Mouse (Mus musculus) cerebellum, postnatal 4 days (tissue): ENCODE measurements at regions not wholly inside any gene's neighbourhood (a gene's known extent, or its start where the extent isn't known, plus 50 kb on each side); places are given as distances from the start of the nearest gene placed in this dataset.

ENCODE experiments used
- DNase-seq, 2 experiments: peaks; one replicate each; pipeline ENCODE4 v3.0.0; 2022; ENCODE audit warnings: low spot score in 2 of 2, mixed read lengths in 1 of 2

- no peak for DNase-seq
Measured at GRCm38 (mm10) chr9:40617676-40618062, 52.7 kb upstream of the Gm21915 start.

DNA sequence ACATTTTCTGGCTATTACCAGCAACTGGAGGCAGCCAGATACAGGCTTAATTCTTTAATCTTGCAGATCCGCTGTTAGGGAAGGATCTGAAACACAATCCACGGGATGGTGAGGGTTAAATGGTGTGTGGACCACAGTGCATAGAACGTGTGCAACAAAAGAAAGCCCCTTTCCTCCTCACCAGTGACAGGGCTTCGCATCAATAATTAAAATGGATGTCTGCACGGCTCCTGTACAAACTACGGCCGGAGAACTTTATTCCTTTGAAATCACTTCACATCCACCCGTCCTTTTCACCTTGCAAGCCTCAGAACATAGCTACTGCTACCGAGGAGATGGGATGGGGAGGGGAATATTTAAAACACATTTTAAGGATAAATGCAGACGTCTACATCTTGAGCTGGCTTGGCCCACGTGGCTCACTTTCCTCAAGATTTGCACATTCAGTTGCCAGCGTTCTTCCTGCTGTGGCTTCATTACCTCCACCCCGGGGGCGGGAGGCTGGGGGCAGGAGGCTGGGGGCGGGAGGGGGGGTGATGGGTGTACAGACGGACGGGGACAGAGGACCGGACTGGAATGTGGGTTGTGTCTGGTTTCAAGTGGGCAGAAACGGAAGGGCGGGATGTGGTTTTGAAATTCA lies 53.3 kb upstream of the Gm21915 start:
- DNase-seq, result no peak

- DNase-seq, result peak; percentile 65 to 78
Measured at GRCm38 (mm10) chr9:40616426-40617035, 53.9 kb upstream of the Gm21915 start.

DNA sequence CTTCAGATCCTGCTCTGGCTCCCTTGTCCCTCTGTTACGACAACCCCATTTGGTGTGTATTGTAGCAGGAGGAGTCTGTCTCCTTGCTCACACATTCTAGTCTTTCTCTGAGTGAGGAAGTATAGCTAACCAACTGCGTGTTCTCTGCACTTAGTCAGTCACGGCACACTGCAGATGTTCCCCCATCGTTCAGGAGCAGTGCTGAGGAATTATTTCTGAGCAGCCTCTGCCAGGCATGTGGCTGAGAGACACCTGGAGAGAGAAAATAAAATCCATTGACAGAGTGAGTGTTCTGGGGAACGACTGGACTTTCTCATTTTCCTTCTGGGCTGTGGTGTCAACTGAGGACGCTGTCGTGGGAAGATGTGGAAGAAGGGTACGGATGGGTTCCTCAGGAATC lies 54.5 kb upstream of the Gm21915 start:
- no peak for DNase-seq

DNA sequence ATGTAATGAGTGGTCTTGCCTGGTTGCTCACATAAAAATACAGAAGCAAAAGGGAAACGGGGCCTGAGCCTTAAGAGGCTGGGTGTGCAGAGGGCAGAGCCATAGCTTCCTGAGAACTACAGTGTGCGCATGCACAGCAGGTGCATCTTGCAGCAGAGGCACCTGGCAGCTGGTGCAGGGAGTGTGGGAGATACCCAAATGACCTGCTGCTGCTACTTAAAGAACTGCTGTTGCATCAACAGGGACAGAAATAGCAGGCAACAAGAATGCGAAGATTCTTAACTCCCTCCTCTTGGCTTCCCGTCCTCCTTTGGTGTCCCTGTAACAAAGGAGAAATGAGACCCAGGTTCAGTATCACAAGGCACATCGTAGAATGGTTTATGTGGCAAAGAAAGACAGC lies 56.3 kb upstream of the Gm21915 start:
- no peak for DNase-seq

- no peak for DNase-seq
Measured at GRCm38 (mm10) chr9:40613182-40613581, 57.2 kb upstream of the Gm21915 start.

GRCm38 (mm10) chr9:40612755-40613154 lies 57.7 kb upstream of the Gm21915 start:
- no peak for DNase-seq

DNA sequence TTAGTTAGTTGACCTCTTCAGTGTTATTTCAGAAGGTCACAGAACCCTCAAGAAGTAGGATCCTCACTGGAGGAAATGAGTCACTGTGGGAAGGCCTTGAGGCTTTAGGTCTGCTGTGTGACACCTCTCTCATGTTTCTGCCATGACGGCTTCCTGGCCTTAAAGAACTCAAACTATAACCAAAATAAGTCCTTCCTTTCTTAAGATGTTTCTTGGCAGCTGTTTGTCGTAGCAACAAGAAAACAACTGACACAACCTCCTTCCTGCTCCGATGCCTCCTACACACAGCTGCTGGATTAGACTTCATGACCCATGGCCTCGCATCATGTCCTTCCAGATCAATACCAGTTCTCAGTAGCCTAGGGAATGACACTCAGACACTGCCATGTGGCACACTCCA lies 58.1 kb upstream of the Gm21915 start:
- no peak for DNase-seq

- no peak for DNase-seq
Measured at GRCm38 (mm10) chr9:40611626-40612025, 58.8 kb upstream of the Gm21915 start.

DNA sequence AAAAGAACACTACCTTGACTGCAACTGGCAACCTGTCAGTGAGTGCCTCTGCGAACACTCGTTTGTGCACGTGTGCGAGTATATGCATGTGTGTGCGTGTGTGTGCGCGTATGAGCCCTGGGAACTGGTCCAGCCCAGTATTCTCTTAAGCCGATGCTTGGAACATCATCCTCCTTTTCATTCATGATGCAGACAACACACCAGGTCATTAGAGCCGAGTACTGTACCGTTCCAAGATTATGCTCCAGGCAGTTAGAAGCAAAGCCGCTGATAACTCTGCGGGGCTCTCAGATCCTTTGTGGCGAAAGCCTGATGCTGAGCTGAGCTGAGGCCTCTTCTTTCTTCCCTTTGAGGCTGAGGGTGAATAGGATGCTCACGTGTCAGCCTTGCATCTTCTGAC lies 61.8 kb upstream of the Gm21915 start:
- DNase-seq, result no peak

GRCm38 (mm10) chr9:40607941-40608340 lies 62.5 kb upstream of the Gm21915 start:
- DNase-seq, result no peak

DNA sequence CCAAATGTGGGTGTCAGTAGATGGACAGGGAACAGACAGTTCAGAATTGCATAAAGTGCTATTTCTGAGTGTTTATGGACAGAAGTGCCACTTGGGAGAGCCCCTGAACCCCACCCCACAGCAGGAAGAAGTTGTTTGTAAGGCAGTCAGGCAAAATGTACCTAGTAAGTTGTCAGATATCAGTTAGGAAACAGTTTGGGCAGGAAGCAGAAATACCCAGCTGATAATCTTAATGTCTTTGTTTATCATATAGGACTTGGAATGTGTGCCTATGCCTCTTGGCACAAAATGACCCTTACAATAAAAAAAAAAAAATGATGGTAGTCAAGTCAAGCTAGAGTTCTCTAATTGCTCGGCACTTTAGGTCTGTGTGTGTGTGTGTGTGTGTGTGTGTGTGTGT lies 66.9 kb upstream of the Gm21915 start:
- DNase-seq, result no peak

GRCm38 (mm10) chr9:40598431-40598831 lies 67.2 kb upstream of the Gramd1b start:
- no peak for DNase-seq

GRCm38 (mm10) chr9:40587421-40587820 lies 56.2 kb upstream of the Gramd1b start:
- no peak for DNase-seq

DNA sequence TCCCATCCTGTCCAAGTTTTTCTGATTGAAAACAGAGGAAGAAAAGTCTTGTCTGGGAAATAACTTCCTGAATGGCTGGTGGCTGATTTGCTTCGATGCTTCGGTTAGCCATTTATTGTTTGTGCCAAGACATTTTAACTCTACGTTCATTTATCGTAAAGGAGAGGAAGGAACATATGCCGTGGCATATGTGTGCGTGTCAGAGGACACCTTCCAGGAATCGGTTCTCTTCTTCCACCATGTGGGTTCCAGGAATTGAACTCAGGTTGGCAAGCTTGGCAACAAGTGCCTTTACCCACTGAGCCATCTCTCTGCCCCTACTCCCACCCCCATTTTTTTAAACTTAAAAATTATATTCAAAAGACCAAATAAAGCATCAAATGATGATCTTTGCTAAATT lies 55.4 kb upstream of the Gramd1b start:
- no peak for DNase-seq

- peak; percentile 73 to 90 for DNase-seq
Measured at GRCm38 (mm10) chr9:40583554-40583953, 52.4 kb upstream of the Gramd1b start.

DNA sequence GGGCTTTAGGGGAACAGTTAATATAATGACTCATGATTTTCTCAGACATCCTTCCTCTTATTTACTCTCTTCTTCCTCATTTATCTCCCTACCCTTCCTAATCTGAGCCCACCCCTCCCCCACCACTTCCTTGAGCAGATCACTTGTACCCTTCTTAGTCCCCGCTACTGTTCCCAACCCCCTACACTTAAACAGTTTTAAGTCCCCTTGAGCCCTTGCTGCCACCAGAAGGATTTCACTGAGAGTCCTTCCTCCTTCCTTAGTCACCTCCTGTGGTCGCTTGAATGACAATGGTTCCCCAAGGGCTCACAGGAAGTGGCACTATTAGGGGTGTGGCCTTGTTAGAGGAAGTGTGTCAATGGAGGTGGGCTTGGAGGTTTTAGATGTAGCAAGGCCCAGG lies 50.7 kb upstream of the Gramd1b start:
- no peak for DNase-seq
